Mouse (Mus musculus) left cerebral cortex, adult 9 months (tissue): Measurements from ENCODE around the gene Plekhd1.
A peak's percentile ranks its signal among the peaks of the same experiment; 100 is the strongest.

Experiments used
- DNase-seq, 2 experiments: peaks; one replicate each; pipeline ENCODE4 v3.0.0; 2022; ENCODE audit warnings: low spot score in 2 of 2

The Plekhd1 gene

GRCm38 (mm10) chr12:80699144-80699531 is 6.7 kb downstream of the Plekhd1 start:
- no peak for DNase-seq

- no peak for DNase-seq
These were observed 8.9 kb downstream of the Plekhd1 start for GRCm38 (mm10) chr12:80701332-80701731.

- DNase-seq = no peak
These were observed 14.0 kb downstream of the Plekhd1 start for GRCm38 (mm10) chr12:80706208-80706914.

GRCm38 (mm10) chr12:80706915-80707604 is 14.7 kb downstream of the Plekhd1 start:
- no peak for DNase-seq

- DNase-seq = no peak
These were observed 23.5 kb downstream of the Plekhd1 start for GRCm38 (mm10) chr12:80715915-80716314.

- DNase-seq = no peak
These were observed 26.8 kb downstream of the Plekhd1 start for GRCm38 (mm10) chr12:80719141-80719540.

- no peak for DNase-seq
These were observed 28.1 kb downstream of the Plekhd1 start for GRCm38 (mm10) chr12:80720507-80720906.

- DNase-seq = no peak
These were observed 29.1 kb downstream of the Plekhd1 start for GRCm38 (mm10) chr12:80721458-80721857.

- peak in 1 of 2 experiments; percentile 83 for DNase-seq
These were observed 32.6 kb downstream of the Plekhd1 start for GRCm38 (mm10) chr12:80724853-80725559.

GRCm38 (mm10) chr12:80728207-80728606 is 35.8 kb downstream of the Plekhd1 start:
- DNase-seq = no peak

- DNase-seq = no peak
These were observed 36.4 kb downstream of the Plekhd1 start for GRCm38 (mm10) chr12:80728814-80729213.

GRCm38 (mm10) chr12:80729758-80730530 is 37.6 kb downstream of the Plekhd1 start:
- DNase-seq = no peak

- DNase-seq = peak; percentile 37 to 68
These were observed 38.2 kb downstream of the Plekhd1 start for GRCm38 (mm10) chr12:80730567-80730966.

- DNase-seq = no peak
These were observed 42.4 kb downstream of the Plekhd1 start for GRCm38 (mm10) chr12:80734526-80735470.

- DNase-seq = peak; percentile 39 to 74
These were observed 44.3 kb downstream of the Plekhd1 start for GRCm38 (mm10) chr12:80736464-80737282.

- DNase-seq = no peak
These were observed 44.9 kb downstream of the Plekhd1 start for GRCm38 (mm10) chr12:80737283-80737600.

- no peak for DNase-seq
These were observed 47.1 kb downstream of the Plekhd1 start for GRCm38 (mm10) chr12:80739482-80739881.

- DNase-seq = no peak
These were observed 52.2 kb downstream of the Plekhd1 start for GRCm38 (mm10) chr12:80744614-80745013.

- peak in 1 of 2 experiments; percentile 20 for DNase-seq
These were observed 53.8 kb downstream of the Plekhd1 start for GRCm38 (mm10) chr12:80746031-80746813.
